Mouse (Mus musculus) gastrocnemius, adult 8-10 months (tissue): ENCODE data around the gene March5. TPM values are rescaled to one million over a fixed set of nuclear protein-coding genes. Genes with fewer than 3 reads are reported as not detected.
"Not testable (repeated sequence)": the region's sequence is repeated elsewhere in the genome, so short reads cannot be mapped to it uniquely, and the experiment has no call there.

Experiments
- DNase-seq, 2 experiments: peaks; one replicate each; pipeline ENCODE4 v3.0.0; 2022; ENCODE audit warnings: low spot score in 2 of 2
- total RNA-seq, 4 experiments: library from RNA; stranded (reverse); gene quantifications; 2 replicates each; pipeline ENCODE4 v1.2.4; 2022

The March5 gene
- total RNA-seq, 4 experiments from 2014 or later: 78.2 to 92.8 (median 84.4) TPM

GRCm38 (mm10) chr19:37208176-37208755 lies 923 bp downstream of the March5 start, which contains the start of gene Cpeb3:
TSS of gene Cpeb3 (minus strand) at chr19:37208601.
- DNase-seq: no peak

GRCm38 (mm10) chr19:37208986-37209385 lies 1.6 kb downstream of the March5 start:
- no peak for DNase-seq

GRCm38 (mm10) chr19:37209467-37210128 lies 2.3 kb downstream of the March5 start:
- DNase-seq: no peak

GRCm38 (mm10) chr19:37210457-37210856 lies 3.1 kb downstream of the March5 start:
- no peak for DNase-seq

GRCm38 (mm10) chr19:37211416-37211815 lies 4.1 kb downstream of the March5 start:
- peak in 1 of 2 experiments; percentile 24 for DNase-seq

- DNase-seq: no peak
Observed at GRCm38 (mm10) chr19:37214711-37215110, 7.4 kb downstream of the March5 start.

GRCm38 (mm10) chr19:37225197-37225862 lies 18.0 kb downstream of the March5 start:
- no peak for DNase-seq

GRCm38 (mm10) chr19:37232598-37232997 lies 25.3 kb downstream of the March5 start:
- DNase-seq: not testable (repeated sequence)

- no peak for DNase-seq
Observed at GRCm38 (mm10) chr19:37233561-37234539, 26.5 kb downstream of the March5 start.

- no peak for DNase-seq
Observed at GRCm38 (mm10) chr19:37235818-37236217, 28.5 kb downstream of the March5 start.

- DNase-seq: no peak
Observed at GRCm38 (mm10) chr19:37237306-37237705, 30.0 kb downstream of the March5 start.

- no peak for DNase-seq
Observed at GRCm38 (mm10) chr19:37237712-37238437, 30.5 kb downstream of the March5 start.

- no peak for DNase-seq
Observed at GRCm38 (mm10) chr19:37238651-37239050, 31.3 kb downstream of the March5 start.

GRCm38 (mm10) chr19:37239096-37239495 lies 31.8 kb downstream of the March5 start:
- DNase-seq: no peak

- no peak for DNase-seq
Observed at GRCm38 (mm10) chr19:37241201-37241600, 33.9 kb downstream of the March5 start.

- no peak for DNase-seq
Observed at GRCm38 (mm10) chr19:37242707-37243106, 35.4 kb downstream of the March5 start.

- no peak for DNase-seq
Observed at GRCm38 (mm10) chr19:37246859-37247258, 39.5 kb downstream of the March5 start.

- no peak for DNase-seq
Observed at GRCm38 (mm10) chr19:37248199-37248598, 40.9 kb downstream of the March5 start.

GRCm38 (mm10) chr19:37252104-37252503 lies 44.8 kb downstream of the March5 start:
- DNase-seq: no peak

- DNase-seq: no peak
Observed at GRCm38 (mm10) chr19:37255321-37255720, 48.0 kb downstream of the March5 start.

GRCm38 (mm10) chr19:37262389-37262788 lies 55.0 kb downstream of the March5 start:
- no peak for DNase-seq
